Mouse (Mus musculus) forebrain, embryonic 15.5 days (tissue): ENCODE measurements around the gene Rbp7. TPM values are rescaled to one million over a fixed set of nuclear protein-coding genes. Genes with fewer than 3 reads are reported as not detected.

Experiments
- ATAC-seq: fragments of 200-750 bp; cut with Nextera tagmentation; replicated peaks from 2 replicates; pipeline ENCODE4 v1.8.0; 2017; ENCODE audit warnings: mild to moderate bottlenecking, moderate TSS enrichment, moderate library complexity
- H3K27ac ChIP-seq: fragments of 300-500 bp; sonication (generic); replicated peaks from 2 replicates; pipeline ENCODE4 v1.5.1; 2015; ENCODE audit warnings: mild to moderate bottlenecking, inconsistent platforms
- H3K27me3 ChIP-seq: fragments of 300-500 bp; sonication (generic); 2 replicates; pipeline ENCODE4 v1.6.1; 2015; ENCODE audit warnings: inconsistent platforms
- H3K36me3 ChIP-seq: fragments of 300-500 bp; sonication (generic); 2 replicates; pipeline ENCODE4 v1.6.1; 2015; ENCODE audit warnings: mild to moderate bottlenecking, inconsistent platforms
- H3K4me1 ChIP-seq: fragments of 300-500 bp; sonication (generic); 2 replicates; pipeline ENCODE4 v1.6.1; 2015; ENCODE audit warnings: inconsistent platforms
- H3K4me2 ChIP-seq: fragments of 300-500 bp; sonication (generic); replicated peaks from 2 replicates; pipeline ENCODE4 v1.6.1; 2015; ENCODE audit warnings: mild to moderate bottlenecking, inconsistent platforms
- H3K4me3 ChIP-seq: fragments of 300-500 bp; sonication (generic); 2 replicates; pipeline ENCODE4 v1.5.1; 2015; ENCODE audit warnings: mild to moderate bottlenecking, inconsistent platforms
- H3K9ac ChIP-seq: fragments of 300-500 bp; sonication (generic); replicated peaks from 2 replicates; pipeline ENCODE4 v1.6.1; 2015; ENCODE audit warnings: mild to moderate bottlenecking, inconsistent platforms
- H3K9me3 ChIP-seq: fragments of 300-500 bp; sonication (generic); 2 replicates; pipeline ENCODE4 v1.6.1; 2016; ENCODE audit warnings: inconsistent platforms
- WGBS: fragments of 180-500 bp; shearing (Covaris S2); methylation state at CpG from one replicate; pipeline ENCODE4 v1.1.7; 2015; ENCODE audit warnings: mixed read lengths; 5-methylcytosine and 5-hydroxymethylcytosine counted together
- polyA plus RNA-seq: library from polyadenylated mRNA; unstranded; fragments of >200 nt; fragmentation: Nextera tagmentation; extraction: Ambion mirVana; gene quantifications from 2 replicates; pipeline ENCODE4 v1.2.1, GENCODE M21; 2015

Gene Rbp7
- polyA plus RNA-seq, 1 experiment from 2014 or later = not detected

- Histone ChIP-seq H3K4me2 (no peak overlapping the region), H3K9me3 (no peaks in the 10 kb centered on the region), H3K36me3 (peaks cover 9% of the 10 kb centered on the region), H3K27me3 (no peaks in the 10 kb centered on the region), H3K4me3 (no peak overlapping the region), H3K9ac (no peak overlapping the region), H3K27ac (no peak overlapping the region), H3K4me1 (peaks cover 32% of the 10 kb centered on the region)
- no peak for ATAC-seq
- 86% methylated on average over 12 of the region's 12 CpGs for WGBS
Measured at GRCm38 (mm10) chr4:149400878-149401590, 53.7 kb downstream of the Rbp7 start.

Other genes starting within 250 kb of the Rbp7 start
- 135 and 141 TPM in 2 replicates for gene Kif1b, start 147.3 kb downstream of the Rbp7 start, polyA plus RNA-seq
- gene Ube4b, start 28.2 kb downstream of the Rbp7 start, polyA plus RNA-seq = 58.0 and 58.4 TPM in 2 replicates
- 0.39 TPM in 1 of 2 replicates, not detected in the other for gene Tmem274, start 22.4 kb upstream of the Rbp7 start, polyA plus RNA-seq
- gene Nmnat1, start 30.2 kb upstream of the Rbp7 start, polyA plus RNA-seq = 10.5 and 12.8 TPM in 2 replicates
- 47.9 and 51.0 TPM in 2 replicates for gene Lzic, start 30.3 kb upstream of the Rbp7 start, polyA plus RNA-seq
- gene Ctnnbip1, start 63.3 kb upstream of the Rbp7 start, polyA plus RNA-seq = 98.1 and 113 TPM in 2 replicates
- gene Clstn1, start 131.5 kb upstream of the Rbp7 start, polyA plus RNA-seq = 107 and 111 TPM in 2 replicates
- gene Pik3cd, start 247.6 kb upstream of the Rbp7 start, polyA plus RNA-seq = 16.5 and 18.2 TPM in 2 replicates